Mouse (Mus musculus) small intestine, adult 2 months (tissue): ENCODE results near the gene Tm4sf1.

Source experiments
- CTCF ChIP-seq: fragments of 200-500 bp; IDR thresholded peaks from 2 replicates; pipeline ENCODE4 v1.5.1; 2012; ENCODE audit warnings: low read depth, mild to moderate bottlenecking, control low read depth, inconsistent platforms, low read length, moderate library complexity, mixed read lengths; ENCODE audit not compliant: insufficient replicate concordance, insufficient read length; ENCODE audit errors: extremely low read depth
- POLR2A ChIP-seq: fragments of 200-500 bp; IDR thresholded peaks from 2 replicates; pipeline ENCODE4 v1.6.1; 2012; ENCODE audit warnings: low read depth, mild to moderate bottlenecking, control low read depth, inconsistent platforms, low read length, moderate library complexity

- no peak for TF ChIP-seq CTCF
- TF ChIP-seq POLR2A: no peak
Measured at GRCm38 (mm10) chr3:57296574-57296973, 5.2 kb downstream of the Tm4sf1 start.
